Mouse (Mus musculus): ENCODE measurements at regions not wholly inside any gene's neighbourhood (a gene's known extent, or its start where the extent isn't known, plus 50 kb on each side); places are given as distances from the start of the nearest gene placed in this dataset.

DNA sequence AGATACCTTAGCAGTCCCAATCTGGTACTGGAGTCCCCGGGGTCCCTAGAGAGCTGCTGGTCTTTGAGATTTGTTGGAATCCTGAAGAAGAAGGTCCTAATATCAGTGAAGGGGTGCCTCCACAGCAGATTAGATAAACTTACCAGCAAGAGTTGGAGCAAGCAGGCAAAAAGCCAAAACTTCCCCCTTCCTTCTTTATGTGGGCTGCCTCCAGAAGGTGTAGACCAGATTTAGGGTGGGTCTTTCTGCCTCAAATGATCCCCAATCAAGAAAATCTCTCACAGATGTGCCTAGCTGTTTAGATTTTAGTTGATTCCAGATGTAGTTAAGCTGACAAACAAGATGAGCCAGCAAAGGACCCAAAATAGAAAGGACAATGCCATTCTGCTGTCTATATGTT is 90.1 kb upstream of the Hs6st1 start:
- no peak for DNase-seq

DNA sequence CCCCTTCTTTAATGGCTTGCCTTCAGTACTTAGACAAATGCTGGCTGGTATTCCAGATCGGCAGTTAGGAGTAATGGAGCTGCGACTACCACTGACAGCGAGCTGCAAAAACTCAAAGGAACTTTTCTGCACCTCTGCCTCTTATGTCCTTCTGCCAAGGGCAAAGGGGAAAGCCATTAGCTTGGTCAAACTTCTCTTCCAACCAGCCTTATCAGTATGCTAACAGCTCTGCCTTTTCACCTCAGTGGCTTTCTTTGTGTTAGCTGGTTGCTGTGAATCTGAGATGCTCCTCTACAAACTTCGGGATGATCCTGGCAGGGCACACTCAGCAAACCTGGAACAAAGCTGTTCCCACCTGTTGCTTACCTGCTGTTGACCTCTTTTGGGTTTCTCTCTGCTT is 89.4 kb upstream of the Hs6st1 start:
- DNase-seq: no peak

DNA sequence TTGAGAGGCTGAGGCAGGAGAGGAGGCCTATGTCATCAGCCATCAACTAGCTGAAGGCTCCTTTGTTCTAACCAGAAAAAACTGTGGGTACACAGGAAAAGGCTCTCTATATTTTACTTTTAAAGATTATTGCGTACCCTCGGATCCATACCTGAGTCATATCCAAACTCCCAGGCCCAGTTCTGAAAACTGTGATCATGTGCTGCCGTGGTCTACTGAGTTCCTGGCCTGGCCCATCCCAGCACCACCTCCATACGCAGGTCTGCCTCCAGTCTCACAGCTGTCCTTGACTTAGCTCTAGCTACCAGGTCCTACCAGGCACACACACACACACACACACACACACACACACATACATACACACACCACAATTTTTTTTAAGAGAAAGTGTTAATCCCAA is 87.0 kb upstream of the Hs6st1 start:
- DNase-seq: no peak

DNA sequence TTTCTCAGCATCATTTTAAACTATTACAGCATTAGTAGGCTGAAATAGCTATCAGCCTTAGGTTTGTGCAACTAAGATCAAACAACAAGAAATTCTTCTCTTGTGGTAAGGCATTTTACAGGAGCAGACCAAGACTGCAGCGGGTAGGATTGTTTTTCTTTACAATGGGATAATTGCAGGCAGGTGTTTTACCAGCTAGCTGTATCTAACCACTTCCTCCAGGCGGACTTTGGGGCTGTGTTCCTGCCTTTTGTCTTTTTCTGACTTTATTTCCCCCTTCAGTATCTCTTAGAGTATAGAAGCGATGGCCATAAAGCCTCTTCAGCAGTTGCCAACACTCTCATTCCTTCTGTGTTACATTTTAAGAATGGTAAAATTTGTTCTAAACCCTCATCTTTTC is 84.8 kb upstream of the Hs6st1 start:
- no peak for DNase-seq

DNA sequence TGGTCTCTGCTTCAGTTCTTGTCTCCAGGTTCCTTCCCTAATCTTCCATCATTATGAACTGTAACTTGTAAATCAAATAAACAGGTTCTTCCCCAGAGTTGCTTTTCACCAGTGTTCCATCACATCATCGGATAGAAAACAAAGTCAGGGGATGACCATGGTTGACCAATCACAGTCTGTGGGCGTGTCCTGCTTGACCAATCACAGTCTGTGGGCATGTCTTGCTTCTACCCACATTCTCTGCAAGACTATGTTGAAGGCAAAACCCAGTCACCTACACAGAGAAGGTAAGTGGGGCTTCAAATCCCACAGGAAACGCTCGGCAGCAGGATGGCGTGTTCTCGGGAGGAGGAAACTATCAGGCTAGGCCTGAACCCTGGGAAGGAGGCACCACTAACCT is 82.9 kb upstream of the Hs6st1 start:
- no peak for DNase-seq

DNA sequence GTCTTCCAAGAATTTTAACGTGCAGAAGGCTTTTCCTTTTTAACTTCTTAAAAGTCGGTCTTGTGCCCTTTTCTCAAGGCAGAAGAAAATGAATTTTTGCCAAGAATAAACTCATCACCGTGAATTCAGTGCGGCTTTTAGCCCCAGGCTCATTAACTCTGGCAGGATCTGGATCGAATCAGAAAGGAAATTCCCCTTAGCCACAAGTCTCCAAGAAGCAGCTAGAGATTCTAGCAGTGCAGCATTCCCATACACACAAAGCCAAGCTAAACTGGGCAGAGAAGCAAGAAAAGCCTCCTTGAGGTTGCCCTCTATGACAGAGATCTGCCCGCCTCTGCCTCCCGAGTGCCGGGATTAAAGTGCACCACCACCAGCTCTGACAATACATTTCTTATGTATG is 81.5 kb upstream of the Hs6st1 start:
- no peak for DNase-seq

DNA sequence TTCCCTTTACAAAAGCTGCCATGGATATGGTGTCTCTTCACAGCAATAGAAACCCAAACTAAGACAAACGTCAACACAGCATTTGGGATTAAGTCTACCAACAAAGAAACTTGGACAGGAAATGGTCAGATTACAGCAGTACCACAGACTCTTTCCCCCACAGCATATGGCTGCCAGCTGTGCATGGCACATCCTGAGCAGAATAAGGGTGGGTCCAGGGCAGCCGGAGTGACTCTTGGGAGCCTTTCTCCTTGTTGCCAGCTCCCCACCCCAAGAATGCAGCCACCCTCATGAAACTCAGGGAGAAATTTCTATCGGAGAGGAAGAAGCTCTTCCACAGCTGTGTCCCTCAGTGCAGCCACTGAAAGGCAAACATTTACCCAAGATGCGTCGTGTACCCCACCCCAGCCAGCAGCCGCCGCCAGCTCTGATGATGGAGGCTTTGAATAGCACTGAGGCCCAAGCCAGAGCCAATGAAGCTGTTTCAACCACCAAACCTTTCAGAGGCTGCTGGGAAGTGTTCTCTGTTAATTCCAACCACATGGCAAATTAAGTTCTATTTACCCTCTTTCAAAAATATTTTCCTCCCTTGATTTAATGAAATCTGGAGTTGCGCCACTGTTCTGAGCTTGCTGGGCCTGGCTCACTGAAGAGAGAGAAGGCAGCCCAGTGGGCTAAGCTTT is 75.8 kb upstream of the Hs6st1 start:
- DNase-seq: no peak

DNA sequence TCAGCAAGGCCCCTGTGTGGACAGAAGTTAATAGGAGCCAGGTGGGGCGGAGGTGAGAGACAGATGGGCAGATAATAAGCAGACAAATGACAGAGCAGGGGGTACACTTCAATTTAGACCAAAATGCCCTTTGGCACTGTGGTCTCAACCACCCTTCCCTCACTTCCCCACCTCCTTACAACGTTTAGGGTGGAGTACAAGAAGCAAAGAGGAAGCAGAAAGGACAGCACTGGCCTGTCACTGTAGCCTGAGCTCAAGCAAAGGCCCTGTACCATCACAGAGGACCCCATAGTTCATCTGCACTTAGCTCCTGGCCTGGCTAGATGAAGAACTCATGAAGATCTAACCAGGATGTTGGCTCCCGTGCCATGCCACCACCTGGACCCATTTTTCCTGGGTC is 75.3 kb upstream of the Hs6st1 start:
- no peak for DNase-seq

DNA sequence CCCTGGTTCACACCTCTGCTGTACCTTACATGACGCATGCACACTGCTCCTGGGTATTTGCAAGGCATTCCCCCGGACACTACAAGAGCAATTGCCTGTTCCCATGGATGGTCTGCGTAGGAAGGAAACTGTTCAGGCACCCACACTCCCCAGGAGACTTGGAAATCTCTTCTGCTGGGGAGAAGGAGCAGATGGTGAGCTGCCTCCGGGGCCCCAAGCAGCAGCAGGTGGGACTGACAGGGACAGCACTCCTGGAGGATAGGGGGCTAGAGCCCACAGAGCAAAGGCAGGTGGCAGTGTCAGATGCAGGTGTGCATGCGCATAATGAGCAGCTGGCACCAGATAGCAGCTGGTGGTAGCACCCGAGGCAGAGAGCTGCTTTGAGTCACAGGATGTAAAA is 72.5 kb upstream of the Hs6st1 start:
- no peak for DNase-seq

DNA sequence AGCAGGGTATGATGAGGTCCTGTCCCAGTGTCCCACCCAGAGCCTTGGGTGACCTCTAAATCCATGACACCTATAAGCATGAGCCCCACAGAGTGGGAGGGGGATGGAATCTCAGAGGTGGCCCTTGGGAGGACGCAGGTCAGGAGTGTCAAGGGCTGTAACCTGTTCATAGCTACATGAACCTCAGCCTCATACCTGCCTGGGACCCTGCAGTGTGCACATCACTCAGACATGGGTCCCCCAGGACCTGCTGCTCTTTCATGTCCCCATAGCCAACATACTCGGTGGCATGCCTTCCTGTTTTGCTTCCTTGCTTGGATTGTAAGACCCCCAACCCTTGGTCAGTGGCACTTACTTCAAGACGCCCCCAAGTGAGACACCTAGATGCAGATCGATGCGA is 66.9 kb upstream of the Hs6st1 start:
- DNase-seq: no peak

DNA sequence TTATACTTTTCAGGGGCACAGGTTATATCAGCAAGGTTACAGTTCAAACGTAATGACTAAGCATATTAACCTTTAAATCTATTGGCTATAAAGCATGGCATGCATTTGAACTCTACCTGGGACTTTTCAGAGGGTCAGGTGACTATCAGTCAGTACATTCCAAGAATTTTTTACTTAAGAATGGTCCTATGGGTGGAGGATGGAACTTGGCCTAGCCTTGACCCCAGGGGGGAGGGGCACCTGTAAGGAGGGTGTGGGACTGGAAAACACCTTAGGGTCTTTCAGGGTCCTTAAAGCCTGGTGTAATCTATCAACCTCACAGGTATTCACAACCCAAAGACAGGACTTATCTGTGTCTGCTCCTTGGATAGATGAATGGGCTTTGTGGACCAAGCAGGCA is 66.4 kb upstream of the Hs6st1 start:
- DNase-seq: no peak

DNA sequence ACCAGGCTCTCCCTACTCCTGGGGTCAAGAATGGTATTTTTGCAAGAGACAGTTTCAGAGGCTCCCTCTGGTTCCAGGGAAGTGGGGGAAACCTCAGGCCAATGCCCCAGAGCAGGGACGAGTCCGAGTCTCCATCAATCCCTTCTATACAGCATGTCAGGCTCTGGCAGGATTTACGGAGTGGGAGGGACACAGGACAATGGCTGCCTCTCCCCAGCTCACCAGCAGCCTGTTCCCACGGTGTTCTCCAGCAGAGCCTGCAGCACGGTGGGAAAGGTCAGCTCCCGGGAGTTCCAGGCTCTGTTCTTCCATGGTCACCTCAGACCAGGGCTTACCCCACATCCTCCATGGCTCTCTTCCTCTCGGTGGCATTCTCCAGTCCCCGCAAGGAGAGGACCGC is 64.6 kb upstream of the Hs6st1 start:
- no peak for DNase-seq

DNA sequence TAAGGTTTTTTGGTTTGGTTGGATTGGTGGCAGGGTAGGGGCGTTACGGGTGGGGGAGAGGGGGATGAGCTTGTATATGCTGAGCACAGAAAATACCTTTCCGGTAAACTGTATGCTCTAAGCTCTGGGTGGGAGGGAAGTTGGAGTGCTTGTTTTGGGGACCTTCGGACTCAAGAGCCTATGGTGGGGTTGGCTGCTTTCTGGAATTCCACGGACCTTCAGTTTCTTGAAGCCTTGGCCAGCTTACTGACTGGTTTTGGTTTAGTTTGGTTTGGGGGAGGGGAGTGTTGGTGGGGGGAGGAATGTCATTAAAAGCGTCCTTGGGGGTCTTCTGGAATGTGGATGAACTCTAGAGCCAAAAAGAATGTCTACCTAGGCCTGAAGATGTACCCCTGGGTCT is 59.6 kb upstream of the Hs6st1 start:
- DNase-seq: no peak

DNA sequence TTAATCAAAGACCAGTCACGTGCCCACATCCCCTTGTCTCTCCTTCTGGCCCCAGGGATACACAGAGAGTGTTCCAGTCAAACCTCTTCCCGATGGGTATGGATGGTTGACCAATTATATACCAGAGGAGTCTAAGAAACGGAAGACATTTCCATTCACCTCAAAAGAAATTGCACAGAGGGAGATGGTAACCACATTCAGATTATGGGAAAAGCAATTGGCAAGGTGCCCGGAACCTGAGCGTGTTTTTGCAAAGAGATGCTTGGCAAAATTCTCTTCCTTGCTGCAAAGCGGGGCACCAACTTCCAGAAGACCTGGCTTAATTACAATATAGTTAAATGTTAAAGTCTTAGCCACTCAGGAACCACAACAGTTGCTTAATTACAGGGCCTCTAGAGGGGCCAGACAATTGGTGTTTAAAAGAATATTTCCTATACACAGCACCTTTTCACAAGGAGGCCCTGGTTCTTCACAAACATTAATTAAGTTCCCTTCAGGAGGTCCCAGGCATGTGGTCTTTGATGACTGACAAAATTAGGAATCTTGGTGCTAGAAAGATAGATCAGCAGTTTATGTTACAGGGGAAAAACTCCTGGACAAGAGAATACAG is 59.1 kb upstream of the Hs6st1 start:
- DNase-seq: peak; percentile 71 to 75

DNA sequence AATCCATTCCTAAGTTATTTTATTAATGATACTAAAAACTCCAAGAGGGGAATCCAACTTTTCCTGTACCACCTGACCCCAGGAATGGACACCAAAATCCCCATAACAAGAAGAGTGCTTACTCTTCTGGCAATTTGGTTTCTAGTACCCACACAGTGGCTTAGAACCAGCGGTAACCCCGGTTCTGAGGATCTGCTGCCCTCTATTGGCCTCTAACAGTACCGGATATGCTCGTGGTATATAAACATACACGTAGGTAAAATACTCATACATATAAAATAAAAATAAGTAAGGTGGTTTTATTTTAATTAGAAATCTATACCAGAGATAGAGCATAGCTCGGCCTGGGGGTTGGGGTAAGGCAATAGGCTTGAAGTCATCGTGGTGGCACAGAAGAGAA is 58.0 kb upstream of the Hs6st1 start:
- no peak for DNase-seq

DNA sequence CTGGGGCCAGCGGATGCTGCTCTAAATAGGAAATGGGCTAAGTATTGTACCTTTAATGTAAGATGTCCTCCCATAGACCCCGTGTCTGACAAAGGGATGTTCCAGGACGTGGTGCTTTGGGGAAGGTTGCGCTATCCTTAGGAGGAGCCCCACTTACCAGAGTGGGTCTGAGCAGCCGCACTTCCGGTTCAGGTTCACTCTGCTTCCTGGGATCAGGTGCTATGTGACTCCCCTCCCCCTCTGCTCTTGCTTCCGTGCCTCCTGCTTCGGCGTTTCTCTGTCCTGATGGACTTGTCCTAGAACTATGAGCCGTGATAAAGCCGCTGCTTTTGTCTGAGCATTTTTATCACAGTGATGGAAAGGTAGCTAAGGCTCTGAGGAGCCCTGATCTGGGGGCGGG is 57.4 kb upstream of the Hs6st1 start:
- DNase-seq: no peak

DNA sequence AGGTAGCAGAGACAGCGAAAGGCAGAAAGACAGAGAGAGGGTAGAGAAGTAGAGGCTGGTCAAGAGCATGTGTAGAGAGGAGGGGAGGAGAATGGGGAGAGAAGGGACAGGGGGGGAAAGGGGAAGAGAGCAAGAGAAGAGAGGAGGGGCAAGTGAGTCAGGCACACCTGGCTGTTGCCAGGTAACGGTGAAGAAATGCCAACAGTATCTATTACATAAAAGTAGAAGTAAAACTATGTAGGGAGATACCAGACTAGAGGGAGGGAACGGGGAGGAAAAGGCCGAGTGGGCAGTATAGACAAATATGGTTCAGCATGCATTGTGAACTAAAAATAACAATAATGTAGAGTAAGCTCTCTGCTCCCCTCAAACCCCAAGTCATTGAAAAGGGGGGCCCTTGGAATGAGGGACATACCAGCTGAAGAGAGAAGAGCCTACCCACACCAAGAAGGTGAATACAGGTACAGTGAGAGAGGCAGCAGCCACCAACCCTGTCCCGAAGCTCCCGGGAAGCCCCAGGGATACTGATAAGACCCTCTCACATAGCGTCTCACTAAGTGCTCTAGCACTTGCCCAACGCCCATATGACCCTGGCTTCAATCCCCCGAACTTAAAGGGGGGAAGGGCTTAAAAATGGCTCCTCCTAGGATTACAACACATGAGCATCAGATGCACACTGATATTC is 56.0 kb upstream of the Hs6st1 start:
- DNase-seq: no peak

DNA sequence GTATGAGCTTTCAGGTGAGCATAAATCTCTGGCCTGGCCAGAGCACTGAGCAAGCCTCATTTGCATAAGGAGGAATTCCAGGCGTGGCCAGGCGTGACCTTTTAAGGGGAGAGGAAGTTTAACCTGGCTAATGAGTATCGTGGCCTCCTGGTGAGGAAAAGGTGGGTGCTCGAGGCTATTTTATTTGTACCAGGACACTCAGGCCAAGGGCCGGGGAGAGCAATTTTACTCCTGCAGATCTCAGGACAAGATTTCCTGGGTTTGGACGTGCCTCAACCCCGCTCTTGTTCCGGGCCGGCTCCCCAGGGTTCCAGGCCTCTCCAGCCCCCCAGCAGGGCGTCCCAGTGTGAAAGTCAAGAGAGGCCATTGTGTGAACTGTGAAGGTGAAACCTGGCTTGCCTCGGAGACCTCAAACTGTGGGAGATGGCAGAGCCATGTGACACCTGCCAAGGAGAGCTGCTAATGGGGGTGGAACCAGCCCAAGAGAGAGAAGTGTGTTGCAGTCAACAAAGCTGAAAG is 54.3 kb upstream of the Hs6st1 start:
- peak in 1 of 2 experiments; percentile 17 for DNase-seq

DNA sequence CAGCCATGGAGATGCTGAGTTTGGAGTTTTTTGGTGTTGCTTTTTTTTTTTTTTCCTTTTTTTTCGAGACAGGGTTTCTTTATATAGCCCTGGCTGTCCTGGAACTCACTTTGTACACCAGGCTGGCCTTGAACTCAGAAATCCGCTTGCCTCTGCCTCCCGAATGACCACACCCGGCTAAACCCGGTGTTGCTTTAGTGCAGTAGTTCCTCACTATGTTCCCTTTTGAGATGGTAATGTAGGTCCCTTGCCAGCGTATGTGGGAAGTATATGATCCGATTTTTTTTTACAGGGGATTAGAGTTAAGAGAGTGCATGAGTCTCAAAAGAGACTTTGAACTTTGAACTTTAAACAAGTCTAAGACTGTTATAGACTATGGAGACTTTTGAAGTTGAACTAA is 53.8 kb upstream of the Hs6st1 start:
- no peak for DNase-seq

DNA sequence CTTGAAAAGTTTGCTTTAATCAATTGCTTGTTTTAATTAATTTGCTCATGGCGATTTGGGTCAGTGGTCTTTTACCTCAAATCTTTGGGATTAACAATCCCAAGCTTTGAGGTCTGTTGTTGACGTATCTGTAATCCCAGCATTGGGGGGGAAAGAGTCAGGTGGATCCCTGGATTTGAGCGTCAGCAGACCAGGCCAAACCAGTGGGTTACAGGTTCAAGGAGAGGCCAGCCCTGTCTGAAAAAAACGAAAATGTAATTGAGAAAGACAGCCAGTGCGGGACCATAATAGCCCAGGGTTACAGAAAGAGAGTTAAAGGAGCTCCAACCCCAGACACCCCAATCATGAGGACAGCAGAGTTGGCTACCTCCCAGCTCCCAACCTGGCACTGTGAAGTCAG is 53.0 kb upstream of the Hs6st1 start:
- DNase-seq: no peak

DNA sequence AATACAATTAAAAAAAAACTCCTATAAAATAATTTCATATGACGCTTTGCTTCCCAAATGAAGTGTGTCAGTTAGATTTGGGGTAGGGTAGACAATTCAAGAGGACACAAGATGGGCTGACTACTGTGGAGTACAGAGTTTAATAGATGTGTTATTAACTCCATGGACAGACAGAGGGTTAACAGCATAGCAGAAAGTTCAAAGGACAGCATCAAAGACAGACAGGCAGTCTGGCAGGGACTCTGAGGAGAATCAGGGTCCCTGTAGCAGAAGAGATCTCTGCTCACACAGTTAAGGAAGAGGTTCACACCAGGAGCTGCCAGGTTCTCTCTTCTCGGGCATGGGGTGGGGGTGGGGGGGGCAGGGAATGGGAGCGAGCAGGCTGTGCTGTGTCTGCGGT is 51.6 kb upstream of the Hs6st1 start:
- no peak for DNase-seq

DNA sequence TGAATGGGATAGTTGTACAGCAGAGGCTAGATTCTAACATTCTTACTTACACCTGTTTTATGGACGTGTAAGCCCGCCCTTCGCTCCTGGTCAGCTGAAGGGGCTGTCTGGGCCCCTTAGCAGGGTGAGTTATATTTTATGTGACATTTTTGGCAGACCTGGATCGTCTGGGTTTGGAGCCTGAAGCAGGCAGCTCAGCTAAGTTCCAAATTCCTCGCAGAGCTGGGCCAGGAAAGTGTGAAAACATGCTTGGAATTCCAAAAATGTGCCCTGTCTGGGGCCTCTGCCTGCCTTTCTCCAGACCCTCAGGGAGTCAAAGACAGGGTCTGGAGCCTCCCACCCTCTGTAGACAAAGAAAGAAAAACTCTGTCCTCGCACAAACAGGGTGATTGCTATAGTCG is 51.1 kb upstream of the Hs6st1 start:
- DNase-seq: peak in 1 of 2 experiments; percentile 12

DNA sequence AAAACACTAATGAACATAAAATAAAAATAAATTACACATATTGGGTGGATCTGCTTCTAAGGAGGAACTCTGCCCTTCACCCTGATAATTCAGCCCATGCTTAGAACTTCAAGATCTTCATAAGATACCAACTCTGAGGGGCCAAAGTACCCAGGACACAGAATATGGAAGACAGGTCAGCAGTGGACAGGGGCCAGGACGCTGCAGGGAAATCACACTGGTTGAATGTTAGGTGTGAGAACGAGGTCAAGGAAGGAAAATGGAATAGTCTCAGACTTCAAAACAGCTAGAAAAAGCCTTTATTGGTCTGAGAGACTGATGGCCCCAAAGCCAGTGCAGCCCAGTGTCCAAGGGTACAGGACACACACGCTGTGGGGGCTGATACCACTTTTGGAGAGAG is 50.5 kb upstream of the Hs6st1 start:
- peak in 1 of 2 experiments; percentile 23 for DNase-seq
